Mouse (Mus musculus): ENCODE measurements at regions not wholly inside any gene's neighbourhood (a gene's known extent, or its start where the extent isn't known, plus 50 kb on each side); places are given as distances from the start of the nearest gene placed in this dataset.

DNA sequence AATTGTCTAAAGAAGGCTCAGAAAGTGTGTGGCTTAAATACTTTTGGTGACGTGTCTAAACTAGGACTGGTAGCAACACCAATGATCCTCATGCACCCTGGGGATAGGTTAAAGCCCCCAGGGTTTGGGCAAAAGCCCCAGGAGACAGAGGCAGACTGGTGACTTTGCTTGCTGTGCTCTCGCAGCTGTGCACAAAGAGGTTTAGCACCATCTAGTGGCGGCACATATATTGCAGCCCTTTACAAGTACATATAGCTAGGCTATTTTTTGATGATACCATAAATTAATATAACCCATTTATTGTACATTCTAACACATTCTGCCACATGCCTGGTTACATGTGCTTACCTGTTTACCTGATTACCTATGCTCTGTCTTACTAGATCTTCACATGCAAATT, 85.8 kb upstream of the 5530400C23Rik start:
- TF ChIP-seq CTCF (IDR thresholded peaks at IDR 0.05; ENCODE audit: low read depth): peak; percentile 72
- no peak for TF ChIP-seq EP300 (IDR thresholded peaks at IDR 0.05; ENCODE audit: low read depth)
